Mouse (Mus musculus): ENCODE measurements around the gene Exoc6b. TPM values are rescaled to one million over a fixed set of nuclear protein-coding genes. Genes with fewer than 3 reads are reported as not detected.

The Exoc6b gene
- polyA plus RNA-seq, 1 experiment, result 235 TPM

DNA sequence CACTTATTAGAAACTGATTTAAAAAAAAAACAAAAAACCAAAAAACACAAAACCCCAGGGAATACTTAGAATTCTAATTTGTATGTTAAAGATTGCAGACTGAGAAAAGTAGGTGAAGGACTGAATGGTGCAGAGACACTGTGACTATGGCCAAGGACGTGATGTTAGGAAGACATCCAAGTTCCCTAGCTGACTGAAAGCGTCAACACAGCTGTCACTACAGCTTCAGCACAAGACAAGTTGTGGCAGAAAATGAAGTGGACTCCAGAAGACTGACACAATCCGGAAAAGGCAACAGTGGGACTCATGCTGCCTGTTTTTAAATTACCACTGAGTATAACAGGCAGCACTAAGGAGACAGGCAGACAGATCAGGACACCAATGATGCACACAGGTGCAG is 417.4 kb downstream of the Exoc6b start:
- TF ChIP-seq CTCF (IDR thresholded peaks at IDR 0.05; ENCODE audit: insufficient read depth, low read depth, low read length), result no peak
- no peak for TF ChIP-seq POLR2A (IDR thresholded peaks at IDR 0.05; ENCODE audit: insufficient read depth, low read depth, low read length)
- H3K4me3 ChIP-seq (ENCODE audit: insufficient read depth, low read depth, low read length), result no peak overlapping the region
- H3K27ac ChIP-seq (ENCODE audit: insufficient read depth, low read depth, low read length), result no peak overlapping the region
- H3K4me1 ChIP-seq (ENCODE audit: control insufficient read depth, insufficient read depth, low read length), result no peaks in the 10 kb centered on the region
- 62% methylated on average over 3 of the region's 3 CpGs for WGBS

GRCm38 (mm10) chr6:84647197-84647596 is 422.1 kb downstream of the Exoc6b start:
- H3K27ac ChIP-seq (ENCODE audit: insufficient read depth, low read depth, low read length), result no peak overlapping the region
- H3K4me1 ChIP-seq (ENCODE audit: control insufficient read depth, insufficient read depth, low read length), result no peaks in the 10 kb centered on the region
- no peak overlapping the region for H3K4me3 ChIP-seq (ENCODE audit: insufficient read depth, low read depth, low read length)
- TF ChIP-seq POLR2A (IDR thresholded peaks at IDR 0.05; ENCODE audit: insufficient read depth, low read depth, low read length) (no peak), CTCF (IDR thresholded peaks at IDR 0.05; ENCODE audit: insufficient read depth, low read depth, low read length) (no peak)
- WGBS, result 80% methylated on average over 4 of the region's 4 CpGs

DNA sequence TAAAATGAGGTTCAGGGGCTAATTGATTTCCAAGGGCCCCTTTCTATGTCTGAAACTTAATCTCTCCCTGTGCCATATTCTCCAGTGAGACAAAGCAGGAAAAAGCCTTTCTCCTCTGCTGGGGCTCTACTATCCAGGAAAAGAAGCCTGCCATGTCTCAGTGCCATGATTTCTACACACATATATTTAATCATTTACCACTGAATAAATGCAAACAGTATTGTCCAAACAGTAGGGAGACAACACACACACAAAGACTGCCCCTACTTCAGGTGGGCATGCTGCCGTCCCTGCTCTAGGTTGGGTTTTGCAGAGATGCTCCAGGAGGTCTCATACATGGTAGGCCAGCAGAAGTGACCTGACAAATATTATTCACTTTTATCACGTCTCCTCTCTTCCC is 422.6 kb downstream of the Exoc6b start:
- H3K4me3 ChIP-seq (ENCODE audit: insufficient read depth, low read depth, low read length), result no peak overlapping the region
- WGBS, result 94% methylated on average over 2 of the region's 2 CpGs
- H3K4me1 ChIP-seq (ENCODE audit: control insufficient read depth, insufficient read depth, low read length), result no peaks in the 10 kb centered on the region
- no peak overlapping the region for H3K27ac ChIP-seq (ENCODE audit: insufficient read depth, low read depth, low read length)
- no peak for TF ChIP-seq CTCF (IDR thresholded peaks at IDR 0.05; ENCODE audit: insufficient read depth, low read depth, low read length)

DNA sequence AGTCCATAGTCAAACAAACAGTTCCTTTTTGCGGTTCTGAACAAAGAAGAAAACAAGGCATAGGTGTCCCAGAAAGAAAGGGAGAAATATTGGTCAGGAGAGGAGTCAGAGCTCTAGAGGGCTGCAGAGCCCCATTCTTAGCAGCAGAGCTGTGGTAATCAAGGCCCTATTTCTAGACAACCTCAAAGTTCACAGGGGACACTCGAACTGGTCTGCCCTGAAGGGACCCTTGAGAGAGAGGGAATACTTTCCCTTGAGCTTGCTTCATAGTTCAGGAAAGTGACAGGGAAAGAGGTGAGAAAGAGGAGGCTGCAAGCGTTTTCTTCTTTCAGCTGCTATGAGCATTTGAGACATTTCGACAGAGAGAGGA is 428.3 kb downstream of the Exoc6b start:
- 84% methylated on average over 4 of the region's 4 CpGs for WGBS
- no peak overlapping the region for H3K4me3 ChIP-seq (ENCODE audit: insufficient read depth, low read depth, low read length)
- TF ChIP-seq POLR2A (IDR thresholded peaks at IDR 0.05; ENCODE audit: insufficient read depth, low read depth, low read length), result no peak
- TF ChIP-seq CTCF (IDR thresholded peaks at IDR 0.05; ENCODE audit: insufficient read depth, low read depth, low read length), result no peak
- no peaks in the 10 kb centered on the region for H3K4me1 ChIP-seq (ENCODE audit: control insufficient read depth, insufficient read depth, low read length)
- H3K27ac ChIP-seq (ENCODE audit: insufficient read depth, low read depth, low read length), result no peak overlapping the region

DNA sequence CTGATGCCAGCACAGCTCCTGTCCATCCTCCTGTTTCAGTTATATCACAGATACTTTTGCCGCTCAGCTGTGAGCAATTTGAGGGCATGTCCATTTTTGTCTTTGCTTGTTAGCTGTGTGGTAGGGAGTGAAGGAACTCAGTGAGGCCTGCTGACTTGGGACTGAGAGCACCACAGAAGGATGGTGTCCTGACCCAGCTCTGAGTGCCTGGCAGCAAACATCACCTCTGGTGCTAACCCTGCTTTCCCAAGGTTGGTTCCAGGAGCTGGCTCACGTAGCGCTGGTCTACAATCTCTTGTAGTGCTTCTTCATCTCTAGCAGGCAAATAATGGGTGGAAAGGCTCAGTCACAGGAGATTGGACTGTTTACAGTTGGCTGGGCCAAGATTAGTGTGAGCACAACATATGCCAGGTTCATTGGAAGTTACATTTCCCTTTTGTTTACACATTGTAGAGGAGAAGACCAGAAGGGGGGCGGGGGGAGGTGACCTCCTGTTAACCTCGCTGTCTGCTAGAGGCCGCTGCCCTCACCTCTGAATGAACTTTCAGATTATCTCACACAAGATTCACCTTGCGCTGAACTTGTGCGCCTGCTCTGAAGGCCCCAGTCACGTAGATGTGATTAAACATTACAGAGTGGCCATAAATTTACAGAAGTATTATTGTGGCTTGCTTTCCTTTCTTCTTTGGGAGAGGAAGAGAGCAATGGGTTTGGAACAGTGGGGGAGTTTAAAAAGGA is 428.8 kb downstream of the Exoc6b start:
- 89% methylated on average over 9 of the region's 9 CpGs for WGBS
- H3K4me1 ChIP-seq (ENCODE audit: control insufficient read depth, insufficient read depth, low read length), result no peaks in the 10 kb centered on the region
- TF ChIP-seq POLR2A (IDR thresholded peaks at IDR 0.05; ENCODE audit: insufficient read depth, low read depth, low read length) (no peak), CTCF (IDR thresholded peaks at IDR 0.05; ENCODE audit: insufficient read depth, low read depth, low read length) (no peak)
- H3K4me3 ChIP-seq (ENCODE audit: insufficient read depth, low read depth, low read length), result no peak overlapping the region
- H3K27ac ChIP-seq (ENCODE audit: insufficient read depth, low read depth, low read length), result no peak overlapping the region

GRCm38 (mm10) chr6:84638206-84638605 is 431.1 kb downstream of the Exoc6b start:
- H3K4me3 ChIP-seq (ENCODE audit: insufficient read depth, low read depth, low read length), result no peak overlapping the region
- no peaks in the 10 kb centered on the region for H3K4me1 ChIP-seq (ENCODE audit: control insufficient read depth, insufficient read depth, low read length)
- no peak for TF ChIP-seq POLR2A (IDR thresholded peaks at IDR 0.05; ENCODE audit: insufficient read depth, low read depth, low read length)
- TF ChIP-seq CTCF (IDR thresholded peaks at IDR 0.05; ENCODE audit: insufficient read depth, low read depth, low read length), result no peak
- no peak overlapping the region for H3K27ac ChIP-seq (ENCODE audit: insufficient read depth, low read depth, low read length)

DNA sequence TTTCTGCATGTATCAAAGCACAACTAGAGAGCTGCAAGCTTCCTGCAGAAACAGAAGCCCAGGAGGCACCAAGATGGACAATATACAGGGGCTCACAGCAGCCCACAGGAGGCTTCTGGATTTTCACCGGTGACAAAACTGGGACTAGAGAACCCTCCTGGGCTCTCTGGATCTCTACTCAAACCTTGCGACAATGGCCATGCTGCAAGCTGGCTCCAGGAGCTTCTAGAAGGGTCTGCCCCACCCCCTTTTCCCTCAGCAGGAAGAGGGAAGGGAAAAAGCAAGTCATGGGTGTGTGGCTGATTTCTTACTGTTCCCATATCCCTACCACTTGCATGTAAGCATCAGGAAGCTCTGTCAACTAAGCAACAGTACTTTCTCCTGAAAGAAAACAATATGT is 437.7 kb downstream of the Exoc6b start:
- Histone ChIP-seq H3K27ac (ENCODE audit: insufficient read depth, low read depth, low read length) (no peak overlapping the region), H3K4me1 (ENCODE audit: control insufficient read depth, insufficient read depth, low read length) (peaks cover 6% of the 10 kb centered on the region; the same call in 1 of the 2 replicates), H3K4me3 (ENCODE audit: insufficient read depth, low read depth, low read length) (no peak overlapping the region)
- WGBS, result 76% methylated on average over 2 of the region's 2 CpGs
- no peak for TF ChIP-seq POLR2A (IDR thresholded peaks at IDR 0.05; ENCODE audit: insufficient read depth, low read depth, low read length)
- TF ChIP-seq CTCF (IDR thresholded peaks at IDR 0.05; ENCODE audit: insufficient read depth, low read depth, low read length), result no peak

- Histone ChIP-seq H3K27ac (ENCODE audit: insufficient read depth, low read depth, low read length) (no peak overlapping the region), H3K4me1 (ENCODE audit: control insufficient read depth, insufficient read depth, low read length) (peaks cover 6% of the 10 kb centered on the region; the same call in 1 of the 2 replicates), H3K4me3 (ENCODE audit: insufficient read depth, low read depth, low read length) (no peak overlapping the region)
- 78% methylated on average over 1 of the region's 1 CpGs for whole genome bisulfite sequencing
- TF ChIP-seq POLR2A (IDR thresholded peaks at IDR 0.05; ENCODE audit: insufficient read depth, low read depth, low read length), result no peak
- TF ChIP-seq CTCF (IDR thresholded peaks at IDR 0.05; ENCODE audit: insufficient read depth, low read depth, low read length), result no peak
These were observed 439.0 kb downstream of the Exoc6b start for GRCm38 (mm10) chr6:84630276-84630675.

- WGBS, result 87% methylated on average over 5 of the region's 5 CpGs
- Histone ChIP-seq H3K4me1 (ENCODE audit: control insufficient read depth, insufficient read depth, low read length) (peaks cover 6% of the 10 kb centered on the region; the same call in 1 of the 2 replicates), H3K4me3 (ENCODE audit: insufficient read depth, low read depth, low read length) (no peak overlapping the region), H3K27ac (ENCODE audit: insufficient read depth, low read depth, low read length) (no peak overlapping the region)
- no peak for TF ChIP-seq CTCF (IDR thresholded peaks at IDR 0.05; ENCODE audit: insufficient read depth, low read depth, low read length)
- TF ChIP-seq POLR2A (IDR thresholded peaks at IDR 0.05; ENCODE audit: insufficient read depth, low read depth, low read length), result no peak
These were observed 440.5 kb downstream of the Exoc6b start for GRCm38 (mm10) chr6:84628831-84629230.

Data from olfactory bulb, adult 2 months (tissue).